Mouse (Mus musculus): Measurements from ENCODE around the gene Acp7. TPM values are rescaled to one million over a fixed set of nuclear protein-coding genes. Genes with fewer than 3 reads are reported as not detected.

Acp7 gene
- total and polyA plus RNA-seq, 3 experiments, result not detected

DNA sequence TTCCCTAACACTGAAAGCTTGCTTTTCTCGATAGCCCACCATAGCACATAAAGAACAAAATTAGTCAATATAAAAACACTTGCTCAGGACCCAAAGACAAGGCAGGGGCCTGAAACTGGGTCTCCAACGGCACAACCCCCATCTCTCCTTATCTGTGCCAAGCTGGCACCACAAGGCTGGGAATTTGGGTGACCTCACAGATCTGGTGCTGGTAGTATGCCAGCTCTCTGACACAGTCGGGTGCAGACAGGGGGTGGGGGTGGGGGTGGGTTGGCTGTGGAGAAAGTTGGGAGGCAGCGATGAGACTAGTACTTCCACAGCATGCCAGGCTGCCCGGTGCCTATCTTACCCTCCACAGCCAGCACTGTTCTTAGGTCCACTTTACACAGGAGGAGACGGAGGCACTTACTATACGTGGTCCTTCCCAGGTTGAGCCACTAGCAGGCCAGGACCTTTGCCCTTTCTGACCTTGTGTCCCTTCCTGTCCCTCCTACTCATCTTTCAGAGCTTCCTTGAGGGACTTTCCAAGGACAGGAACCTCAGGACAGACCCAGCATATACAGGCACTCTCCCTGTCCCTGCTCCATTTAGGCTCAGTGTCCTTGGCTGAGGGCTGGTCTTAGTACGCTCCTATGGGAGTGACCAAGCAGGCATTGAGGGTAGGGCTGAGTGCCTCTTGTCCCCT lies 35.2 kb downstream of the Acp7 start:
- Histone ChIP-seq H3K36me3 (ENCODE audit: control insufficient read depth in 1 of 2, insufficient read depth in 2 of 2, low read length in 2 of 2) (peaks cover 0 to 9% of the 10 kb centered on the region in 2 experiments; a peak in 2 of 4 replicates), H3K9ac (ENCODE audit: control insufficient read depth, low read depth, low read length, poor library complexity, severe bottlenecking) (no peak overlapping the region)

DNA sequence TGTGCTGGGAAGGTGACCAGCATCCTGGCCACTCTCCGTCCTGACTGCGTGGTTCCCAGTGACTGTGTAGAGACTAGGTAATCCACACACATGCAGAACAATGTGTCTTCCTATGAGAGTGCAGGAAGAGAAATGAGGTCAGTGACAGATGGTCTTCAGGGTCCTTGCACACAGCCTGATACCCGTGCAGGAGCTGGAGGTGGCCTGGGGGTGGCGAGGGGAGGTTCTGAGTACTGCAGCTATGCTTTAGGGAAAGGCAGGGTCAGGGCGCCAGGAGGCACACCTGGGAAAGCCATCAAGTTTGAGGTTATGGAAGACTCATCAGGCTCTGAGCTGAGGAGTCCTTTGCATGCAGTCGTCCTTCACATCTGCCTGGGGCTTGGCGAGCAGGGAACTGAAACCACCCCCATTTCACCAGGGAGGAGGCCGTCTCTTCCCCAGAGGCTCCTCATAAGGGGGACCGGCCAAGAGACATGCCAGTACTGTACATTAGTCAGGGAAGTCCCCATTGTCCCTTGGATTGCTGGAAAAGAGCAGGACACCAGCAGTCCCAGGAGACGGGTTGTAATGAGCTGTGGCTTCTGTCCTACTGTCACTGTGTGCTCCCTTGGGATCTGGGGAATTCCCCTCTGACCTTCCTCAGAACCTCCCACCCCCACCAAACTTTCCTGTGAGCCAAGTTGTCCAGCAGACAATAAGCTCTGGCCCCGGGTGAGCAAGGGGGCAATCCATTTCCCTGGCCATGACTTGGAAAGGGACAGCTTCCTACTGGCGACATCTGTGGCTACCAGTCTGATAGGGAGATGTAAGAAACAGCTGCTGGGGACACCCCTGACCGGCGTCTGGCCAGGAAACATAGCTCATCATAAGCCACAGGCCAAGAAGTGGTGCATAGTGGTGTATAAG lies 37.7 kb downstream of the Acp7 start:
- peaks cover 7 to 10% of the 10 kb centered on the region in 2 experiments for H3K4me1 ChIP-seq (ENCODE audit: control insufficient read depth in 1 of 2, insufficient read depth in 2 of 2, low read length in 2 of 2)
- peaks cover 17% of the 10 kb centered on the region for H3K79me2 ChIP-seq (ENCODE audit: control insufficient read depth, insufficient read depth, low read length, poor library complexity)
- no peak overlapping the region for H3K4me3 ChIP-seq (ENCODE audit: control insufficient read depth in 1 of 2, insufficient read depth in 1 of 2, low read depth in 2 of 2, low read length in 2 of 2)
- H3K9ac ChIP-seq (ENCODE audit: control insufficient read depth, low read depth, low read length, poor library complexity, severe bottlenecking), result no peak overlapping the region
- H3K27ac ChIP-seq (ENCODE audit: control insufficient read depth, low read depth, low read length), result no peak overlapping the region
- no peak for TF ChIP-seq MYB (IDR thresholded peaks at IDR 0.05; ENCODE audit: low read depth, low read length)
- TF ChIP-seq TCF12 (IDR thresholded peaks at IDR 0.05; ENCODE audit: low read depth, low read length), result no peak
- no peak for TF ChIP-seq POLR2AphosphoS2 (IDR thresholded peaks at IDR 0.05; ENCODE audit: low read length)
- no peak for TF ChIP-seq CHD1 (IDR thresholded peaks at IDR 0.05; ENCODE audit: low read depth, low read length)
- no peak for TF ChIP-seq NELFE (IDR thresholded peaks at IDR 0.05; ENCODE audit: low read depth, low read length)
- TF ChIP-seq USF1 (IDR thresholded peaks at IDR 0.05; ENCODE audit: low read depth, low read length), result no peak
- no peak for TF ChIP-seq TAL1 (IDR thresholded peaks at IDR 0.05; ENCODE audit: low read length)
- no peak for TF ChIP-seq MXI1 (IDR thresholded peaks at IDR 0.05; ENCODE audit: low read depth, low read length)
- TF ChIP-seq CHD2 (IDR thresholded peaks at IDR 0.05; ENCODE audit: low read length), result no peak
- TF ChIP-seq POLR2A (IDR thresholded peaks at IDR 0.05; ENCODE audit: control insufficient read depth in 1 of 2, insufficient read depth in 1 of 2, low read depth in 1 of 2, low read length in 2 of 2, poor library complexity in 1 of 2), result no peak
- no peak for TF ChIP-seq USF2 (IDR thresholded peaks at IDR 0.05; ENCODE audit: borderline replicate concordance in 1 of 2, insufficient read depth in 1 of 2, low read depth in 1 of 2, low read length in 2 of 2)
- TF ChIP-seq UBTF (IDR thresholded peaks at IDR 0.05; ENCODE audit: borderline replicate concordance, insufficient read depth, low read depth, low read length), result no peak
- TF ChIP-seq ELF1 (IDR thresholded peaks at IDR 0.05; ENCODE audit: low read depth, low read length), result no peak
- no peaks in the 10 kb centered on the region for H3K9me3 ChIP-seq (replicated peaks; ENCODE audit: insufficient read depth, low read length)
- no peaks in the 10 kb centered on the region for H3K27me3 ChIP-seq (ENCODE audit: control insufficient read depth in 1 of 2, insufficient read depth in 2 of 2, low read length in 2 of 2)
- no peak for DNase-seq (ENCODE audit: low read depth, low spot score)
- peaks cover 0 to 6% of the 10 kb centered on the region in 2 experiments; a peak in 2 of 4 replicates for H3K36me3 ChIP-seq (ENCODE audit: control insufficient read depth in 1 of 2, insufficient read depth in 2 of 2, low read length in 2 of 2)

More for the DNA sequence above, 35.2 kb downstream of the Acp7 start:
- TF ChIP-seq JUND (IDR thresholded peaks at IDR 0.05; ENCODE audit: low read depth, low read length), result no peak
- no peak for TF ChIP-seq MAX (IDR thresholded peaks at IDR 0.05; ENCODE audit: low read length)
- no peak for TF ChIP-seq SMC3 (IDR thresholded peaks at IDR 0.05; ENCODE audit: low read depth, low read length)
- no peak for TF ChIP-seq POLR2A (IDR thresholded peaks at IDR 0.05; ENCODE audit: control insufficient read depth in 1 of 2, insufficient read depth in 1 of 2, low read depth in 1 of 2, low read length in 2 of 2, poor library complexity in 1 of 2)
- no peak for TF ChIP-seq EP300 (IDR thresholded peaks at IDR 0.05; ENCODE audit: low read depth in 1 of 2, low read length in 2 of 2)
- TF ChIP-seq HCFC1 (IDR thresholded peaks at IDR 0.05; ENCODE audit: low read depth, low read length), result no peak
- no peak for TF ChIP-seq TAL1 (IDR thresholded peaks at IDR 0.05; ENCODE audit: low read length)
- TF ChIP-seq ZC3H11A (IDR thresholded peaks at IDR 0.05; ENCODE audit: low read depth, low read length), result no peak
- no peak for TF ChIP-seq MYB (IDR thresholded peaks at IDR 0.05; ENCODE audit: low read depth, low read length)
- no peak for TF ChIP-seq CHD1 (IDR thresholded peaks at IDR 0.05; ENCODE audit: low read depth, low read length)
- TF ChIP-seq UBTF (IDR thresholded peaks at IDR 0.05; ENCODE audit: borderline replicate concordance, insufficient read depth, low read depth, low read length), result no peak
- no peak for TF ChIP-seq TCF12 (IDR thresholded peaks at IDR 0.05; ENCODE audit: low read depth, low read length)
- no peak for TF ChIP-seq NRF1 (IDR thresholded peaks at IDR 0.05; ENCODE audit: insufficient read depth, low read depth, low read length, poor library complexity, severe bottlenecking)
- no peak for TF ChIP-seq KAT2A (conservative IDR thresholded peaks at IDR 0.05; ENCODE audit: low read depth, low read length)
- Histone ChIP-seq H3K4me3 (ENCODE audit: control insufficient read depth in 1 of 2, insufficient read depth in 1 of 2, low read depth in 2 of 2, low read length in 2 of 2) (no peak overlapping the region), H3K79me2 (ENCODE audit: control insufficient read depth, insufficient read depth, low read length, poor library complexity) (peaks cover 17% of the 10 kb centered on the region), H3K4me1 (ENCODE audit: control insufficient read depth in 1 of 2, insufficient read depth in 2 of 2, low read length in 2 of 2) (peaks cover 7 to 10% of the 10 kb centered on the region in 2 experiments), H3K27ac (ENCODE audit: control insufficient read depth, low read depth, low read length) (no peak overlapping the region), H3K9me3 (replicated peaks; ENCODE audit: insufficient read depth, low read length) (no peaks in the 10 kb centered on the region), H3K27me3 (ENCODE audit: control insufficient read depth in 1 of 2, insufficient read depth in 2 of 2, low read length in 2 of 2) (no peaks in the 10 kb centered on the region)
- DNase-seq (ENCODE audit: low read depth, low spot score), result no peak
